10 mouse cellular contexts compared by ENCODE assay signal in the genomic region with DNA sequence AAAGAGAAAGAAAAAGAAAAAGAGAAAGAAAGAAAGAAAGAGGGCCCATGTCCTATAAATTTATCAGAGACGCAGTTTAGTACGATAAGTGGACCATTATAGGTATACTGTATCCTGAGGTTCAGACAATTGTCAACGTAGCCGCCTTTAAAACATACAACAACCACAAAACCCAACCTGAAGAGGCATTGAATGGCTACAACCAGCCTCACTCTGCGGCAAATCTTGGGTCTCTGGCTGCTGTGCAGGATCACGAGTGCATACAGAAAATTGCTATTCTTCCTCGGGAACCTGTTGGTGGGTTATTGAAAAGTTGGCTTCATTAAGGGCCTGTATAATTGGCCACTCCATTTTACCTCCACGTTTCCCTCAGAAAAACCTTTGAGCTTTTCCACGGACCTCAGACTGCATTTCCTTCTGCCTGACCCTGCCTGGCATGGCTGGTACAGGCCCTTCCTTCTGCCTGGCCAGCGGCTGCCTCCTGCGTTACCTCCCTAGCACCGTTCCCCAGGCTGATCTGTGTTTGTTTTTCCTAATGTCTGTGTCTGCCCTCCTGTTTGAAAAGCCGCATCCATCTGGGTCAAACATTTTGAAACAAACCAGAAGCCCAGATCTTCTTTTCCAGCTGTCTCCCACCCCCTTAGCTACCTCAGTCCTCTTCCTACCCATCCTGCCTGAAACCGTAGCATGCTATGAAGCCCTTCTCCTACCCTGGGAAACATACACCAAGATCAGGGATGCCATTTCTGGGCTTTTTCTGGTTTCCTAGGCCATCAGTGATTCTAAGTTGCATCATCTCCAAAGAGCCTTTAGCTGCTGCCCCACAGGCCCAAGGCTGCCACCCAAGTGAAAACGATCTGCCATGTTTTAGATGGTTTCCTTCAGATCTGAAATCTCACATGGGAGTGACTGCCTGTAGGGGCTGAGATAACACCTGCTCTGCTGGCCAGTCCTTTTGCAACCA. TPM values are rescaled to one million over a fixed set of nuclear protein-coding genes. Genes with fewer than 3 reads are reported as not detected.
DNase-seq lines count a peak whose midpoint lies in the region; ATAC-seq lines count a peak whose summit lies in the region.
"Had no signal": no experiment of that assay in that cellular context is flagged by ENCODE, and none has a peak within 500 bp of the region (broad histone marks: within the 10 kb centered on the region; RNA-seq: fewer than 3 reads in every experiment).

No protein-coding gene starts in this region.

- peak overlapping the region; percentile 83; the same call in 1 of the 2 replicates for H3K4me3 ChIP-seq in heart, embryonic 15.5 days
- peak overlapping the region; percentile 97 for H3K4me3 ChIP-seq in forebrain, embryonic 15.5 days
- no peak overlapping the region for H3K4me3 ChIP-seq in limb, embryonic 11.5 days (ENCODE audit: low read depth, low read length)
- peak overlapping the region; percentile 81 for H3K4me3 ChIP-seq in neural tube, embryonic 15.5 days (replicated peaks)
- H3K4me3 ChIP-seq: liver, embryonic 15.5 days had no signal

- H3K9me3 ChIP-seq in heart, embryonic 15.5 days (replicated peaks) = no peaks in the 10 kb centered on the region
- no peaks in the 10 kb centered on the region for H3K9me3 ChIP-seq in forebrain, embryonic 15.5 days
- H3K9me3 ChIP-seq in limb, embryonic 11.5 days (ENCODE audit: control insufficient read depth, low read length) = no peaks in the 10 kb centered on the region
- no peaks in the 10 kb centered on the region for H3K9me3 ChIP-seq in neural tube, embryonic 15.5 days (replicated peaks)
- H3K9me3 ChIP-seq: liver, embryonic 15.5 days had no signal

- no peak for ATAC-seq in heart, embryonic 15.5 days (replicated peaks; ENCODE audit: insufficient number of reproducible peaks, insufficient read depth, low FRiP score, low read depth)
- ATAC-seq in forebrain, embryonic 15.5 days (replicated peaks) = no peak
- no peak for ATAC-seq in limb, embryonic 11.5 days (ENCODE audit: insufficient number of reproducible peaks, low FRiP score, low TSS enrichment, low read depth)
- ATAC-seq in neural tube, embryonic 15.5 days (ENCODE audit: low FRiP score) = no peak

- H3K27ac ChIP-seq in heart, embryonic 15.5 days = no peak overlapping the region
- H3K27ac ChIP-seq in forebrain, embryonic 15.5 days (replicated peaks) = peak overlapping the region; percentile 99
- H3K27ac ChIP-seq in limb, embryonic 11.5 days (replicated peaks; ENCODE audit: low read depth, low read length) = no peak overlapping the region
- H3K27ac ChIP-seq in neural tube, embryonic 15.5 days (replicated peaks) = peak overlapping the region; percentile 94
- H3K27ac ChIP-seq: liver, embryonic 15.5 days had no signal

- WGBS in heart, embryonic 15.5 days = 69% methylated on average over 15 of the region's 15 CpGs
- WGBS in forebrain, embryonic 15.5 days = 49% methylated on average over 15 of the region's 15 CpGs
- WGBS in limb, embryonic 11.5 days = 52% methylated on average over 15 of the region's 15 CpGs
- 63% methylated on average over 15 of the region's 15 CpGs for WGBS in neural tube, embryonic 15.5 days

- H3K36me3 ChIP-seq in heart, embryonic 15.5 days = no peaks in the 10 kb centered on the region
- no peaks in the 10 kb centered on the region for H3K36me3 ChIP-seq in forebrain, embryonic 15.5 days
- no peaks in the 10 kb centered on the region for H3K36me3 ChIP-seq in limb, embryonic 11.5 days (ENCODE audit: control insufficient read depth, insufficient read depth, low read length)
- no peaks in the 10 kb centered on the region for H3K36me3 ChIP-seq in neural tube, embryonic 15.5 days
- H3K36me3 ChIP-seq: liver, embryonic 15.5 days had no signal

- H3K4me2 ChIP-seq in heart, embryonic 15.5 days = no peak overlapping the region
- peak overlapping the region; percentile 87 for H3K4me2 ChIP-seq in forebrain, embryonic 15.5 days (replicated peaks)
- peak overlapping the region; percentile 78; the same call in 1 of the 2 replicates for H3K4me2 ChIP-seq in limb, embryonic 11.5 days (ENCODE audit: low read depth, severe bottlenecking)
- peak overlapping the region; percentile 98 for H3K4me2 ChIP-seq in neural tube, embryonic 15.5 days
- H3K4me2 ChIP-seq: heart, embryonic 11.5 days; liver, embryonic 15.5 days had no signal

- H3K4me1 ChIP-seq in heart, embryonic 15.5 days (replicated peaks) = peaks cover 17% of the 10 kb centered on the region
- H3K4me1 ChIP-seq in forebrain, embryonic 15.5 days = peaks cover 55% of the 10 kb centered on the region
- H3K4me1 ChIP-seq in limb, embryonic 11.5 days (ENCODE audit: control insufficient read depth, insufficient read depth, low read length) = peaks cover 32% of the 10 kb centered on the region
- peaks cover 53% of the 10 kb centered on the region for H3K4me1 ChIP-seq in neural tube, embryonic 15.5 days
- H3K4me1 ChIP-seq: liver, embryonic 15.5 days had no signal

- H3K9ac ChIP-seq in heart, embryonic 15.5 days = no peak overlapping the region
- H3K9ac ChIP-seq in forebrain, embryonic 15.5 days (replicated peaks) = peak overlapping the region; percentile 96
- no peak overlapping the region; the same call in 1 of the 2 replicates for H3K9ac ChIP-seq in limb, embryonic 11.5 days (ENCODE audit: low read length)
- peak overlapping the region; percentile 89; the same call in 1 of the 2 replicates for H3K9ac ChIP-seq in neural tube, embryonic 15.5 days (replicated peaks)
- H3K9ac ChIP-seq: liver, embryonic 15.5 days had no signal

- peaks cover 51% of the 10 kb centered on the region for H3K27me3 ChIP-seq in heart, embryonic 15.5 days
- H3K27me3 ChIP-seq in forebrain, embryonic 15.5 days = no peaks in the 10 kb centered on the region
- H3K27me3 ChIP-seq in limb, embryonic 11.5 days (ENCODE audit: control insufficient read depth, insufficient read depth, low read length) = no peaks in the 10 kb centered on the region
- 0 out of 2 replicates have a peak, but pooled peaks cover under 1% of the 10 kb centered on the region for H3K27me3 ChIP-seq in neural tube, embryonic 15.5 days (replicated peaks)

- no peak for DNase-seq in heart, adult 9 months (ENCODE audit: low spot score in 2 of 2)
- no peak for DNase-seq in limb, embryonic 11.5 days (ENCODE audit: low spot score)
- no peak for DNase-seq in frontal cortex, postnatal 10 days (ENCODE audit: low spot score in 2 of 2)
- DNase-seq in left cerebral cortex, adult 11 months (ENCODE audit: low spot score) = no peak
- DNase-seq in adrenal gland, adult 8-10 months = no peak

RNA-seq across cellular contexts. Expression of gene Bcl11b, which starts 3.4 kb away (rescaled TPM):
- polyA plus RNA-seq in heart, embryonic 15.5 days (2015; fragmentation: Nextera tagmentation; extraction: Ambion mirVana) = 4.6 and 9.3 TPM in 2 replicates
- polyA plus RNA-seq in forebrain, embryonic 15.5 days (2015; fragmentation: Nextera tagmentation; extraction: Ambion mirVana) = 109 and 117 TPM in 2 replicates
- polyA plus RNA-seq in limb, embryonic 11.5 days (2014; fragmentation: Nextera tagmentation; extraction: Ambion mirVana) = 8.7 and 12.3 TPM in 2 replicates
- polyA plus RNA-seq in neural tube, embryonic 15.5 days (2015; fragmentation: Nextera tagmentation; extraction: Ambion mirVana) = 21.6 and 22.2 TPM in 2 replicates
- total RNA-seq in adrenal gland, adult 8-10 months (2022) = under 1 TPM; 0.17 to 0.80 (median 0.55) TPM

Comparison
In these comparisons a context has a peak if more than half of its experiments do, and no peak if none do; other contexts are left out.
1. H3K27ac ChIP-seq: peak in forebrain, embryonic 15.5 days (single experiment) and neural tube, embryonic 15.5 days (single experiment); none in heart, embryonic 15.5 days (single experiment) and limb, embryonic 11.5 days (single experiment).
2. H3K9ac ChIP-seq: peak in forebrain, embryonic 15.5 days (single experiment) and neural tube, embryonic 15.5 days (single experiment); none in heart, embryonic 15.5 days (single experiment) and limb, embryonic 11.5 days (single experiment).